Mouse (Mus musculus): Measurements from ENCODE around the gene Gm14326.
"Not testable (repeated sequence)": the region's sequence is repeated elsewhere in the genome, so short reads cannot be mapped to it uniquely, and the experiment has no call there.

Gene Gm14326

DNA sequence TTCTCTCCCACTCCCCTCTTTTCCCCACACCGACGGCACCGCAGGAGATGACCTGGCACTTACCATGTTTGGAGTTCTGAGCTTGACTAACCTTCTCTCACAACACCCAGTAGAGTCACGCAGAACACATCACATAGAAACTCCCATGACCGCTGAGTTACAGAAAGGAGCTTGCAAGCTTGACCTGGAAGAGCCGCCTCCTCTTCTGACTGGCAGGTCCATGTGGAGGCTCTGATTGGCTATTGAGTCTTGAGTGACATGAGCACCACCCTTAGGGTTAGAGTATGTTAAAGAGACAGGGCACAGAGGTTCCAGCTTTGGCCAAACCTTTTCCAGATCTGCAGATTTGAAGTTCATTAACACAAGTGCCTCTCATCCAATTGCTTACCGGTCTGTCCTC lies at the start of gene Gm14326:
Gene Gm14326, minus strand, starts transcription at position 153 of the 400 bp plus-strand sequence.
- not testable (repeated sequence) for DNase-seq (ENCODE audit: low read depth, low spot score)

GRCm38 (mm10) chr2:177974814-177975213 lies 17.7 kb upstream of the Gm14326 start:
- DNase-seq (ENCODE audit: low read depth, low spot score): not testable (repeated sequence)

DNA sequence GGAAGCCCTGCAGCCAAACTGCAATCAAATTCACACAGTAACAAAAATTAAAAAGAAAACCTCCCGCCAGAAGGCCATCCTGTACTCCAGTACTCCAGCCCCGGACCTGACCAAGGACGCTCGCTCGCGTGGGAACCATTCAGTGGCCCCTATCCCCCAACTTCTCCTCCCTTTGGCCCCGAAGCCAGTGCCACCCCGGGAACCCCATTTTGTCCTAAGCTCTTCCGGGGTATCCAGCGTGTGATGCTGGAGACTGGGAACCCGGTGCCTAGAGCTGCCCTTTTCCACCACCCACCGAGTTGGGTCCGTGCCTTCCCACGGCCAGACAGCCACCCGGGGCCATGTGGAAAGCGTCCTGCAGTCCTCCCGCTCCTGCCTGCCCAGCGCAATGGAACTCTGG lies 363 bp downstream of the Gm14326 start:
- not testable (repeated sequence) for DNase-seq (ENCODE audit: low read depth, low spot score)

DNA sequence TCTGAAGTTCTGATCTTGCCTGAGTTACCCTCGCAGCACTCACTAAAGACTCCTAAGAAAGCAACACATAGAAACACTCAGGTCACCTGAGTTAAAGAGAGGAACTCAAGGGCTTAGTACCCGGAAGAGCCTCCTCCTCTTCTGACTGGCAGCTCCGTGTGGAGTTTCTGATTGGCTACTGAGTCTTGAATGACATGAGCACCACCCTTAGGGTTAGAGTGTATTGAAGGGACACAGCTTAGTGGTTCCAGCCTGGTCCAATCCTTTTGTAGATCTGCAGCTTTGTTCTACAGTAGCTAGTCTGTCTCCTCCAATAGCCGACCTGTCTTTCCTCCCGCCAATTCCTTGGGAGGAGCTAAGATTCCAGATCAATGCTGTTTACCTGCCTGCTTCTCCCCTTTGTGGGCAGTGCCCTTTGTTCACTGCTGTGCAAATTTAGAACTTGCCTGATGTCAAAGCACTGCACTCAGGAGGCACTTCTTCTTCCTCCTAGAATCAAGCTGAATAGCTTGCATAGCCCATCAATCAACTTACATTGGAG lies 31.5 kb downstream of the Gm14326 start, which contains the start of gene Zfp972:
Gene Zfp972, minus strand, starts transcription at position 51 of the 541 bp plus-strand sequence.
- DNase-seq (ENCODE audit: low read depth, low spot score): peak; percentile 22

GRCm38 (mm10) chr2:177903276-177903675 lies 53.8 kb downstream of the Gm14326 start:
- not testable (repeated sequence) for DNase-seq (ENCODE audit: low read depth, low spot score)

DNA sequence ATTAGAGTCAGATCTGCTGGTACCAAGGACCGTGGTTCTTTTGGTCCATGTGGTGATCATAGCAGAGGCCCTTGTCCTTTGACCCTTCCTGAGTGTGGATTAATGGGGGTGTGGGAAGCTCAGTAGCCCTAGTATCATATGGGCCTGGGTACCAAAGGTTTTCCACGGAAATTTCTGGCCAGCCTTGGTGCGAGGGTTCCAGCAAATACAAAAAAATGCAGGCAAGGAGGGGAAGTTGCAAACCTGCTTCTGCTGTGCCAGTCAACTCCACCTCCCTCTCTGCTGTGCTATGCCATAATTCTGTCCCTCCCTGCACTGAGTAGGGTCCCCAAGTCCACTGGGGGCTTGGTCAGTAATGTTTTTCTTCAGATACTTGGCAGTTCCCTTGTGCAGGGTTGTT lies 58.9 kb downstream of the Gm14326 start:
- DNase-seq (ENCODE audit: low read depth, low spot score): not testable (repeated sequence)

DNA sequence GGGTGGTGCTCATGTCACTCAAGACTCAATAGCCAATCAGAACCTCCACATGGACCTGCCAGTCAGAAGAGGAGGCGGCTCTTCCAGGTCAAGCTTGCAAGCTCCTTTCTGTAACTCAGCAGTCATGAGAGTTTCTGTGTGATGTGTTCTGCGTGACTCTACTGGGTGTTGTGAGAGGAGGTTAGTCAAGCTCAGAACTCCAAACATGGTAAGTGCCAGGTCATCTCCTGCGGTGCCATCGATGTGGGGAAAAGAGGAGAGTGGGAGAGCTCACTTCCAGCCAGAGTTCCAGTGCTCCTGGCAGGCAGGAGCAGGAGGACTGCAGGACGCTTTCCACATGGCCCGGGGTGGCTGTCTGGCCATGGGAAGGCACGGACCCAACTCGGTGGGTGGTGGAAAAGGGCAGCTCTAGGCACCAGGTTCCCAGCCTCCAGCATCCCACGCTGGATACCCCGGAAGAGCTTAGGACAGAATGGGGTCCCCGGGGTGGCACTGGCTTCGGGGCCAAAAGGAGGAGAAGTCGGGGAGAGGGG lies 60.0 kb downstream of the Gm14326 start, which contains the start of gene Gm14327:
Gene Gm14327, plus strand, starts transcription at position 51 of the 533 bp plus-strand sequence.
- DNase-seq (ENCODE audit: low read depth, low spot score): not testable (repeated sequence)

DNA sequence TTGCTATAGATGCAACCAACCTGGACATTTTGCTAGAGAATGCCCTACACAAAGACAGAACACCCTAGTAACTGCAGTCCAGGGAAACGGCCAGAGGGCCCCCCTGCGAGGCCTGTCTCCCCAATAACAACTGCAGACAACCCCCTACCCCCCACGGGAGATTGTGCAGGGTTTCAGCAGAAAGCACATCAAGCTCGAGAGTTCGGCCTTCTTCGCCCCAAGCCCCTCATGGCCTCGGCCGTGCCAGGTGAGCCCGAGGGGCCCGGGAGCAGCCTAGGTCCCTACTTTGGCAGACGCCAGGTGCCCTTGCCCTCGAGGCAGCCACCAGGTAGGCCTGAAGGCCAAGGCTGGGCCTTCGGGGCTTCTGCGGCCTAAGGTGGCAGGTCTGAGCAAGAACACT lies 69.4 kb downstream of the Gm14326 start:
- DNase-seq (ENCODE audit: low read depth, low spot score): not testable (repeated sequence)

All from WW6 (cell line).